Mouse (Mus musculus) midbrain, embryonic 16.5 days (tissue): ENCODE data around the gene 4930442H23Rik. TPM values are rescaled to one million over a fixed set of nuclear protein-coding genes. Genes with fewer than 3 reads are reported as not detected.
"Not testable (repeated sequence)": the region's sequence is repeated elsewhere in the genome, so short reads cannot be mapped to it uniquely, and the experiment has no call there.

Source experiments
- ATAC-seq: fragments of 200-750 bp; cut with Nextera tagmentation; 2 replicates; pipeline ENCODE4 v1.8.0; 2017; ENCODE audit warnings: moderate TSS enrichment
- H3K27ac ChIP-seq: fragments of 300-500 bp; sonication (generic); 2 replicates; pipeline ENCODE4 v1.5.1; 2014; ENCODE audit warnings: mild to moderate bottlenecking, low read length, mixed read lengths
- H3K27me3 ChIP-seq: fragments of 300-500 bp; sonication (generic); 2 replicates; pipeline ENCODE4 v1.6.1; 2014; ENCODE audit warnings: low read depth, low read length, mixed read lengths; ENCODE audit not compliant: control insufficient read depth, insufficient read depth
- H3K36me3 ChIP-seq: fragments of 300-500 bp; sonication (generic); 2 replicates; pipeline ENCODE4 v1.6.1; 2014; ENCODE audit warnings: mild to moderate bottlenecking, low read length, moderate library complexity, mixed read lengths; ENCODE audit not compliant: control insufficient read depth, insufficient read depth
- H3K4me1 ChIP-seq: fragments of 300-500 bp; sonication (generic); 2 replicates; pipeline ENCODE4 v1.6.1; 2014; ENCODE audit warnings: mild to moderate bottlenecking, low read length, mixed read lengths; ENCODE audit not compliant: control insufficient read depth, insufficient read depth
- H3K4me2 ChIP-seq: fragments of 300-500 bp; sonication (generic); 2 replicates; pipeline ENCODE4 v1.6.1; 2014; ENCODE audit warnings: mild to moderate bottlenecking, low read length, mixed read lengths
- H3K4me3 ChIP-seq: fragments of 300-500 bp; sonication (generic); 2 replicates; pipeline ENCODE4 v1.5.1; 2014; ENCODE audit warnings: low read depth, mild to moderate bottlenecking, low read length, moderate library complexity, mixed read lengths
- H3K9ac ChIP-seq: fragments of 300-500 bp; sonication (generic); 2 replicates; pipeline ENCODE4 v1.6.1; 2014; ENCODE audit warnings: low read depth, low read length, mixed read lengths
- H3K9me3 ChIP-seq: fragments of 300-500 bp; sonication (generic); replicated peaks from 2 replicates; pipeline ENCODE4 v1.6.1; 2014; ENCODE audit warnings: mild to moderate bottlenecking, low read length, mixed read lengths; ENCODE audit not compliant: control insufficient read depth, poor library complexity, severe bottlenecking
- whole genome bisulfite sequencing: fragments of 180-500 bp; shearing (Covaris S2); extraction: QIAGEN DNeasy Blood & Tissue Kit; methylation state at CpG from one replicate; pipeline ENCODE4 v1.1.7; 2014; 5-methylcytosine and 5-hydroxymethylcytosine counted together
- polyA plus RNA-seq: library from polyadenylated mRNA; unstranded; fragments of >200 nt; fragmentation: Nextera tagmentation; extraction: Ambion mirVana; gene quantifications from 2 replicates; pipeline ENCODE4 v1.2.1, GENCODE M21; 2015

Gene 4930442H23Rik
- polyA plus RNA-seq, 1 experiment from 2014 or later, result not detected

GRCm38 (mm10) chr10:81217964-81218363 lies 34.3 kb upstream of the 4930442H23Rik start:
- 40% methylated on average over 7 of the region's 7 CpGs for WGBS
- Histone ChIP-seq H3K27me3 (no peaks in the 10 kb centered on the region), H3K9me3 (no peaks in the 10 kb centered on the region), H3K9ac (no peak overlapping the region), H3K4me1 (no peaks in the 10 kb centered on the region), H3K36me3 (peaks cover 60% of the 10 kb centered on the region), H3K4me3 (no peak overlapping the region), H3K27ac (no peak overlapping the region), H3K4me2 (no peak overlapping the region)
- no peak for ATAC-seq

- not testable (repeated sequence) for H3K27me3 ChIP-seq, H3K27ac ChIP-seq, ATAC-seq, H3K9ac ChIP-seq, H3K4me3 ChIP-seq, H3K9me3 ChIP-seq, H3K4me1 ChIP-seq, H3K4me2 ChIP-seq
- WGBS, result 40% methylated on average over 1 of the region's 1 CpGs
- H3K36me3 ChIP-seq, result peaks cover 65% of the 10 kb centered on the region
These were observed 33.6 kb upstream of the 4930442H23Rik start for GRCm38 (mm10) chr10:81217267-81217666.

GRCm38 (mm10) chr10:81216810-81217209 lies 33.2 kb upstream of the 4930442H23Rik start:
- no peak overlapping the region for H3K9ac ChIP-seq
- no peaks in the 10 kb centered on the region for H3K27me3 ChIP-seq
- no peak overlapping the region for H3K4me3 ChIP-seq
- WGBS, result 88% methylated on average over 6 of the region's 6 CpGs
- no peak overlapping the region for H3K27ac ChIP-seq
- H3K9me3 ChIP-seq, result no peaks in the 10 kb centered on the region
- no peak for ATAC-seq
- no peak overlapping the region for H3K4me2 ChIP-seq
- H3K36me3 ChIP-seq, result peaks cover 65% of the 10 kb centered on the region
- H3K4me1 ChIP-seq, result no peaks in the 10 kb centered on the region

- no peak for ATAC-seq
- Histone ChIP-seq H3K4me3 (no peak overlapping the region), H3K27me3 (no peaks in the 10 kb centered on the region), H3K9me3 (no peaks in the 10 kb centered on the region), H3K4me1 (no peaks in the 10 kb centered on the region), H3K9ac (no peak overlapping the region), H3K36me3 (peaks cover 64% of the 10 kb centered on the region), H3K4me2 (no peak overlapping the region), H3K27ac (no peak overlapping the region)
- 93% methylated on average over 6 of the region's 6 CpGs for WGBS
These were observed 32.6 kb upstream of the 4930442H23Rik start for GRCm38 (mm10) chr10:81216260-81216659.

- Histone ChIP-seq H3K4me3 (no peak overlapping the region), H3K9ac (no peak overlapping the region), H3K27ac (no peak overlapping the region), H3K4me1 (no peaks in the 10 kb centered on the region), H3K4me2 (no peak overlapping the region), H3K9me3 (no peaks in the 10 kb centered on the region; the same call in 1 of the 2 replicates), H3K36me3 (peaks cover 64% of the 10 kb centered on the region), H3K27me3 (no peaks in the 10 kb centered on the region)
- WGBS, result 95% methylated on average over 5 of the region's 5 CpGs
- no peak for ATAC-seq
These were observed 26.5 kb upstream of the 4930442H23Rik start for GRCm38 (mm10) chr10:81210154-81210553.

- no peaks in the 10 kb centered on the region; the same call in 1 of the 2 replicates for H3K27me3 ChIP-seq
- H3K4me3 ChIP-seq, result no peak overlapping the region
- WGBS, result 71% methylated on average over 4 of the region's 4 CpGs
- no peaks in the 10 kb centered on the region for H3K9me3 ChIP-seq
- no peaks in the 10 kb centered on the region for H3K4me1 ChIP-seq
- H3K36me3 ChIP-seq, result peaks cover 19% of the 10 kb centered on the region; the same call in 1 of the 2 replicates
- no peak for ATAC-seq
- peak overlapping the region; percentile 45; the same call in 1 of the 2 replicates for H3K27ac ChIP-seq
- H3K4me2 ChIP-seq, result no peak overlapping the region
- H3K9ac ChIP-seq, result no peak overlapping the region
These were observed 20.5 kb upstream of the 4930442H23Rik start for GRCm38 (mm10) chr10:81204137-81204536.

GRCm38 (mm10) chr10:81202978-81203720 lies 19.5 kb upstream of the 4930442H23Rik start:
- Histone ChIP-seq H3K4me2 (no peak overlapping the region), H3K4me3 (no peak overlapping the region), H3K27ac (peak overlapping the region; percentile 45; the same call in 1 of the 2 replicates), H3K4me1 (no peaks in the 10 kb centered on the region), H3K9me3 (no peaks in the 10 kb centered on the region), H3K9ac (no peak overlapping the region), H3K36me3 (peaks cover 15% of the 10 kb centered on the region; the same call in 1 of the 2 replicates), H3K27me3 (no peaks in the 10 kb centered on the region; the same call in 1 of the 2 replicates)
- ATAC-seq, result peak; percentile 5; the same call in 1 of the 2 replicates
- 75% methylated on average over 8 of the region's 8 CpGs for WGBS

- no peak within 1 kb of the TSS for H3K27ac ChIP-seq
- WGBS, result 56% methylated on average over 13 of the region's 13 CpGs
- no peak within 1 kb of the TSS for H3K9ac ChIP-seq
- no peak for ATAC-seq
- no peaks in the 10 kb centered on the region for H3K4me1 ChIP-seq
- no peaks in the 10 kb centered on the region; the same call in 1 of the 2 replicates for H3K27me3 ChIP-seq
- no peaks in the 10 kb centered on the region for H3K9me3 ChIP-seq
- no peak within 1 kb of the TSS for H3K4me3 ChIP-seq
- H3K4me2 ChIP-seq, result no peak within 1 kb of the TSS
- H3K36me3 ChIP-seq, result peaks cover 11% of the 10 kb centered on the region; the same call in 1 of the 2 replicates
These were observed 18.4 kb upstream of the 4930442H23Rik start, which contains the start of gene Nmrk2 for GRCm38 (mm10) chr10:81201807-81202758. Nmrk2 (minus strand) TSS chr10:81202051.
